Mouse (Mus musculus): ENCODE measurements around the gene Oaf.
A peak's percentile ranks its signal among the peaks of the same experiment; 100 is the strongest.

The Oaf gene

DNA sequence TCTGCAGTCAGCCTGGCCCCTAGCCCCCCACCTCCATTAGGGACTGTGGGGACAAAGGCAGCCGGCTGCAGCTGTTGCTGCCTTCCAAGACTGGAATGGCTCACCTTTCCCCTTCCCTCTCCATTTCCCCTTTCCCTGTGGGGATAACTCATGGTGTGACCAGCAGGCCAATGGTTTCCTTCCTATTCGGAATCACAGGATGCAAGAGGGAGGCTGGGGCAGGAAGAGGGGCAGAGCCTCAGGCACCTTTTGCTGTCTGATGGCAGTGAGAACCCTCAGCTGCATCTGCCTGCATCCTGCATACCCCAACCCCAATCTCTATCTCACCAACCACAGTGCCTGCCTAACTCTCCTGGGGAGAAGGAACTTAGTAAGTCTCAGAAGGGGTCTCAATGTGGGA, 14.2 kb downstream of the Oaf start:
- DNase-seq (ENCODE audit: low read depth in 2 of 2, low spot score in 2 of 2): no peak

DNA sequence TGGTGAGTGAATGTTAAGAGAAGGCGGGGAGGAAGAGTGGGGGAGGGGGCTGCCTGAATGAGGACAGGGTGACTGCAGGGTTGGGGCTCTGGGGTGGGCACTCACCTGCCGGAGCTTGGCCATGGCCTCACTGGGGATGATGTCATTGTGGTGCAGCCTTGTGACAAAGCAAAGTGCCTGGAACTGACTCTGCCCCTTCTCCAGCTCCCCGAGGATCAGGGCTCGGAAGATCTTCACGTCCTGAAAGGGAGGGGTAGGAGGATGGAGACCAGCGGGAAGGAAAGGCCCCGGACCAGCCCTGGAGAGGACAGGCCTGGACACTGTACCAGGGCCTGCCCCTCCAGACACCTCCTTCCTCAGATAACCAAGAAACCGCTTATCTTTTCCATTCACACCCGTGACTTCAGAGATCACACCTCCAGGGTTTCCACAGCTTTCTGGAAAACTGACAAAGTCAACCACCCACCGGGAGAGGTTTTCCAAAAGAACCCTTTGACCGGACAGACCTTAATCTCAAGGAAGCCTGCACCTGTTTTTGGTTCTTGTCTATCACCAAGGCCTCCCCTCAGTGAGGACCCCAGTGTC, 14.8 kb downstream of the Oaf start:
- no peak for DNase-seq (ENCODE audit: low read depth in 2 of 2, low spot score in 2 of 2)

DNA sequence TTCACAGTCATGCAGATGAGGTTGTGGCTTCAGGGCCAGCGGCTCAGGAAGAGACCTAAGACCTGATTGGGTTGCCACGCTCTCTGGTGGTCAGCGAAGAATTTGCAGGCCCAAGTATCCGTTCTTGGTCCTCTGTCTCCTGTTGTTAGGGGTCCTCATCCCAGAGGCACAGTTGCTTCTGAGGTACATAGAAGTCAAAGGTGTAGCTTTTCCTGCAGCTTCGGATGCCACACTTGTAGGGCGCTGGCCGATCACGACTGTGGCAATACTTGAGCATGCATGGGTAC, 17.3 kb downstream of the Oaf start:
- DNase-seq (ENCODE audit: low read depth in 2 of 2, low spot score in 2 of 2): no peak

DNA sequence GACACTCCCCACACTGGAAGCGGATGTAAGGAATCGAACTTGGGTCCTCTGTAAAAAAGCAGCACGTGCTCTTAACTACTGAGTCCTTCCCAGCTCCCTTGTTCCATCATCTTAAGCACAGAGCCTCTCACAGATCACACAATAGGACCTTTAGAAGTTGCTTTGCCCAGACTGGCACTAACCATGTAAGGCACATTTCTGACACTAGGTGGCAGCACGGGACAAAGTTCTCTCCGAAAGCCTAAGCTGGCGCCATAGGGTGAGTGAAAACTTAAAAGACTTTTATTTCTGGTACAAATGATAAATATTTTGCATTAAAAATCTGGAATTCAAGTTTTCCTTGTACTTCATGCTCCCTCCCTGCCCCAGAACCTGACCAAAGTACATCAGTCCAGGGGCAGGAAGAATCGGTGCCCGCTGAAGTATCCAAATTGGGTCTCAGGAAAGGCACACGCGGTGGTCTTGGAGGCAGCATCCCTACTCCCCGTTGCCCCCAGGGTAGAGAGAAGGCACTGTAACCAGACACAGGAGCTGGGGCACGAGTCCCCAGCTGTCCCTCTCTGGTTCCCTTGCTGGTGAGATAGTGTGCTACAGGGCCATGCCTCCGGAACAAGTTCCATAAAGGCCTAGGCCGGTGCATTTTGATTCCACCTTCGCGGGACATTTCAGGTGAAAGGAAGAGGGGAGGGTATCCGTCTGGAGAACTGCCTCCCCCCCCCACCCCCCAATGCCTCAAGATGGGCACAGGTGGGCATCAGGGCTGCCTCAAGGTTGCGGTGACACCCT, 17.9 kb downstream of the Oaf start:
- peak; percentile 7 to 56 for DNase-seq (ENCODE audit: low read depth in 2 of 2, low spot score in 2 of 2)

DNA sequence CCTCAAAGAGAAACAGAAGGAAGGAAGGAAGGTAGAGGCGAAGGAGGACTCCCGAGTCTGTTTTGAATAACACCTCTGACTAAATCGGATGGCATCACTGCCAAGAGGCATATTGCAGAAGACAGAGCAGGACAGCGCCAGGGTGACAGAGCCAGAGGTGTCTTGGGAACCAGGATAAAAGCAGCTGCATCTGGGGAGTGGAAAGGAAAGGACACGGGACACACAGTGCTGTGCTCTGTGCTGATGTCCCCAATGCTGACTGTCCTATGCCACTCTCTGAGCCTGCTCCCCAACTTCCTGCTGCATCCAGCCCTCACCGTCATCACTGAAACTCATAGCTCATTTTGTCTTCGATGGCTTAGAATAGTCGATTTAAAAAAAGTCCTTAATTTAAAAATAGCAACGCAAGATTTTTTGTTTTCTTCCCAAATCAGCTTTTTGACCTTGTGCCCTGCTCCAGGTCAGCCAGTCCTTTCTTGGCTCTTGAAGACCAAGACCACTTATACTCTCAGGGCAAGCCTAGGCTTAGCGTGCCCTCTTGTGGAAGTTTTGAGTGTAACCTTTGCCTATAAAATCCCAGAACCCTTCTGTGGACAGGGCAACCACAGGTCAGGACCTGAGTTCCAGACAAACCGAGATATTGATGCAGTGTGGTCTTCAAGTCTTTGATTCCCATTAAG, 28.8 kb downstream of the Oaf start:
- DNase-seq (ENCODE audit: low read depth in 2 of 2, low spot score in 2 of 2): peak in 1 of 2 experiments; percentile 6

DNA sequence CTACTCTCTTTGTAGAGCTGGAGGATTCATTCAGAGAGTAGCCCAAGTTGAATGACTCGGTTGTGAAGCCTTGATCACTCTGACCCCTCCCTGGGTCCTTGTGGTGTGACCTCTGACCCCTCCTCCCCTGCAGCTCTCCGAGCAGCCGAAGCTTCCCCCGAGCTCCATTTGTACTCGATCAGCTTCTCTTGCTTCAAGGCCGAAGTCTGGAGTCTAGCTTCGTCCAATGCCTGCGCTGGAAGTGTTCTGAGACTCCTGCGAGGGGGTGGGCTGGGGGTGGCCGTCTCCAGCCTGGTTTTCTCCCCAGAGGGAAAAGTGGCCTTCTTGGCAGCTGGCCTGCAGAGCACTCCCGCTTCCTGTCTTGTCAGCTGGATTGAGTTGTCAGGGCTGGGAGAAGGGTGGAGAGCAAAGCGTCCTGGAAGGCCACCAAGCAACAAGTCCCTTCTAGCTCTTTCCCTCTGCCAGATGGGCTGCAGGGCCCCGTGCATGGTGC, 29.5 kb downstream of the Oaf start, which contains the start of gene Pou2f3:
Pou2f3 (minus strand) TSS at position 180 of the 493 bp plus-strand sequence.
- DNase-seq (ENCODE audit: low read depth in 2 of 2, low spot score in 2 of 2): no peak

DNA sequence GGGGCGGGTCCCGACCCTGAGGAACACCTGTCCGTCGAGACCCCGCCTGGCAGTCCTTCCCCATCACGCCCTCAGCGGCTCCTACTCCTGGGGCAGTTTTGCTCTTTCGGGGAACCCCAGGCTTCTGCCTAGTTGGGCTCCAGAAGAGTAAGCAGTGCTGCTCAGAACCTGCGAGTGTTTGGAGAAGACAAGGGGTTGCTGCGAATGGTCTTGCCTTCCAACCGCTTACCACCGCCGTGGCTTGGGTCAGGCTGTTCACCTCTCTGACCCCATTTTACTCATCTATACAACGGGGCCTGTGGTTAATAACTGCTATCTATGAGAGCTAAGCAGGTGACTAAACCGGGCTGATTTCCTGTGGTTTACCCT, 33.7 kb downstream of the Oaf start:
- DNase-seq (ENCODE audit: low read depth in 2 of 2, low spot score in 2 of 2): no peak

DNA sequence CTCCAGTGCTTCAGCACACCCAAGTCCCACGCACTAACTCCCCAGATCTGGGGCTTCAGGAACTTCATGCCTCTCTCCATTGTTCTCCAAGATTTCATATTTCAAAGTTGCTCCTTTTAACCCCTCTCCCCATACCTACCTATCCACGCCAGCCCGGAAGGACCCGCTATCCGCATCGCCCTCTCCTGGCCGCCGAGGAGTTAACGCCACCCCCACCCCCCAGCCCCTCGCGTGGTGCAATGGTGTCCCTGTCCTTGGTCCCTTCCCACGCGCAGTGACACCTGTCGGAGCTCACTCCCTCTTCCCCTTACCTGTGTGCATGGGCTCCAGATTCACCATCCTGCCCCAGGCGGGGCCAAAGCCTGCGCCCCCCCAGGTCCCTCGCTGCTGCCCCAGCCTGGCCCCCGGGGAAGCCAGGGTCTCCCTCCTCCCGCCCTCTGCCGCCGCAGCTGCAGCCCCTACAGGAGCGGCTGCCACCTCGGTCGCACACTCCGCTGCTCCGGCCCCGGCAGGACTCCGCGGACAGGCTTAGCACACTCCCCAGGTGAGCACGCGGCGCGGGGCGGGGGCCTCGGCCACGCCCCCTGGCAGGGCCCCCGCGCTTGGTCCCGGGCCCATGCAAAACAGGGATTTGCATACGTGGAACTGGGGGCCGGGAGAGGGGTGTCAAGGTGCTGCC, 34.2 kb downstream of the Oaf start:
- DNase-seq (ENCODE audit: low read depth in 2 of 2, low spot score in 2 of 2): no peak

DNA sequence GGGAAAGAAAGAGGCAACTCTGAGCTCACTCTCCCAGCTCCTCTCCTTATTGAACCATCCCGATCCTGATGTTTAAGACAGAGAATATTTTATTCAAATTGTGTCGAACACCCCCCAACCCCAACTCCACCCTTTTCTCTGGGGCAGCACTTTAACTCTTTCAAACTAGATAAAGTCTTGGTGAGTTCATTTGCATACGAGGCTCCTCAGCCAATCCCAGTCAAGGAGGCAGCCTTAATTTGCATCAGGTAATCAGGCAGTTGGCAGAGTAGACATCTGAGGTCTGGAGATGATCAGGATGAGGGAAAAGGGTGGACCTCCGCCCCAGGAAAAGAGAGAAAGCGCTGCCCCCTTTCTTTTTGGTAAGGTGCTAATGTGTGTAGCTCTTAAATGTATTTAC, 39.5 kb downstream of the Oaf start:
- no peak for DNase-seq (ENCODE audit: low read depth in 2 of 2, low spot score in 2 of 2)

DNA sequence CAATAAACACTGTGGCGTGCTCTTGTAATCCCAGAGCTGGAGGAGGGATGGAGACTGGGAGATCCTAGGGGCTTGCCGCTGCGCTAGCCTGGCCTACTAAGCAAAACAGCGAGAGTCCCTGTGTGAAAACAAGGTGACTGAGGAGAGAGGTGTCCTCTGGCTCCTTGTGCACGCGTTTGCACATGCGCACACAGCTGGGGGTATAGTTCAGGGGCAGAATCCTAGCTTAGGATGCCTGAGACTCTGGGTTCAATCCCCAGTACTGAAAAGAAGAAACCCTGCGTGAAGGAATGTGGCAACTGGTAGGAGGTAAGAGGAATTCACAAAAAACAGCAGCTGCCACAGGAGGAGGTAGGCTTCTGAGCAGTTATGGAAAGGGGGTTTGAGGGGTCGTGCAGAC, 45.7 kb downstream of the Oaf start:
- DNase-seq (ENCODE audit: low read depth in 2 of 2, low spot score in 2 of 2): no peak

DNA sequence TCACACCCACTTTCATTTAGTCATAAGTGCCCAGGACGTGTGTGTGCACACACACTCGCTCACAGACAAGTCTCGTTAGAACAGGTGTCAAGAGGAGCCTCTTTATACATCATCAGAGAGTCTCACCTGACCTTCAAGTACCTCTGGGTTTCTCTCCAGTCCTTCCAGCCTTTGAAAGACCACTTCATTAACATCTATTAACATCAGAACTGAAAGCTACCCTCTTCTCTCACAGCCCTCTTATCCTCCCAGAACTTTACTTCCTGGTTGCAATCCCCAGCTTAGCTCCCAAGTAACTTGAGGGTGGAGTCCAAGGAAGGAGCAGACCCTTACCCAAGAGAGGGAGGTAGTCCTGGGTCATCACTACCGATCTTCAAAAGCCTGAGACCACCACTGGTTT, 48.1 kb downstream of the Oaf start:
- DNase-seq (ENCODE audit: low read depth in 2 of 2, low spot score in 2 of 2): no peak

DNA sequence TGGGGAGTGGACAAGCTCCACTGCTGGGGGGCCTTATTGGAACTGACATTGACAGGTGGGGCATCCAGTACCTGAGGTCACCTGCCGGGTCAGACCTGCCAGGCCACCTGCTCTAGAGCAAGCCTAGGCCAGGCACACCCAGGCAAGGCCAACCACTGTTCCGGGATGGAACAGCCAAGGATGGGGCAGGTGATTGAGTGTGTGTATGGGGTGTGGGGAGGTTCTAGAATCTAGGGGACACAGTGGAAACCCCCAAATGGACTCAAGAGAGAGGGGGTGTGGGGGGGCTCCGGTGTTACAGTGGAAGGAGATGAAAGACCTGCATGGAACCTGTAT, 50.7 kb downstream of the Oaf start:
- DNase-seq (ENCODE audit: low read depth in 2 of 2, low spot score in 2 of 2): no peak

DNA sequence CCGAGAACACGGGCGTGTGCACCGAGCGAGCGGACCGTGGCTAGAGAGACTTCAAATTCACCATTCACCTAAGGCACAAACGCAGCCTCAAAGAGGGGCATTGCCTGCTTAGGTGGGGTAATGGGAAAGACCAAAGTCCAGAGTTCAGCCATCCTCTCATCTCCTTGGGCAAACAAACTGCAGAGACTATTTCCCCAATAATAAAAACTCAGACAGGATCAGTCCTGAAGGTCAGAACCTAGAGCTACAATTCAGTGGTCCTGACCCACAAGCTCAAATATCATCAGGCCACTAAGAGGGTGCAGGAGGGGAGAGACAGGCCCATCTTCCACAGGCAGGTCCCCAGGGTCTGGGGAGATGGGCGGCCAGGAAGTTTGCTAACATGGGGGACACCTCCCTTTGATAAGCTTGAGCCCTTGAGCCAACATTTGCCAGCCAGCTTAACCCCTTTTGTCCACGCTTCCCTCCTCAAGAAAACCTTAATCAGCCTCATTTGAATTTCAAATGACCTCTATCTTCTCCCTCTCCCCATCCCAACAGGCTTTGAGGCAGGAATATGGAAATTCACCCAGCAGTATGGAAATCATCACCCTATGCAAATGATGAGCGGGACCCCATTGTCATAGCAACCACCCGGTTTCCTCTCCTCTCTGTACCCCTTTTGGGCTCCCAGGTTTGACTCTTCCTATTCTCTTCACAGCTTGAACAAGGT, 51.2 kb downstream of the Oaf start:
- DNase-seq (ENCODE audit: low read depth in 2 of 2, low spot score in 2 of 2): no peak

DNA sequence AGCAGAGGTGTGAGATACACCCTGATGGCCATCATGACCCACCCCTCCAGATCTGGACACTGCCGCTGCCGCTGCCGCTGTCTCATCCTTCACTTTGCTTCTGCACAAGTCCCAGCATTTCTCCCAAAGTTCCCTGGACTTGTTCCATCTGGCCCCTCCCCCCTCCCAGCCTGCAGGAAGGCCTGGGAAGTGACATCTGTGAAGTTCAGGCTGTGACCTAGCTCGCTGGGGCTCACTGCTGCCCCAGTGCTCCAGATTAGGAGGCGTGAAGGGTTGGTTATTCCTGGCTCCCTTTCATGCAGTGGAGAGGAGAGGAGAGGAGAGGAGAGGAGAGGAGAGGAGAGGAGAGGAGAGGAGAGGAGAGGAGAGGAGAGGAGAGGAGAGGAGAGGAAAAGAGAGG, 60.1 kb downstream of the Oaf start:
- no peak for DNase-seq (ENCODE audit: low read depth in 2 of 2, low spot score in 2 of 2)

DNA sequence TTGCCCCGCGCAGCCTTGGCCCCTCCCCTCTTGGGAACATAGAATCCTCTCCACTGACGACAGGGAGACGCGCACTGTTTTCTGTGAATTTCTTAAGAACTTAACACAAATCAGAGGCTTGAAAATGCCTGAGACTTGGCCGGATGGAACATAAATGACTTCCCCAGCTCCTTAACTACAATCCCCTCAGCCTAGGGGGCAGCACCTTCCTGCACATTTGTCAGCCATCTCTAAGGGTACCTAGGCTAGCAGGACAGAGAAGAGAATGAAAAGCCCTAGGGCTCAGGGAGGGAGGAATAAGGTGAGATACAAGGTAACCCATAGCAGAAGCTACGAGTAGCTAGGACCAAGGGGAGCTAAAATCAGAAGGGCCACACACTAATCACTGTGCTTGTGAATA, 61.5 kb downstream of the Oaf start:
- DNase-seq (ENCODE audit: low read depth in 2 of 2, low spot score in 2 of 2): no peak
